Mouse (Mus musculus) midbrain, embryonic 15.5 days (tissue): ENCODE results near the gene Kank1. TPM values are rescaled to one million over a fixed set of nuclear protein-coding genes. Genes with fewer than 3 reads are reported as not detected.
A peak's percentile ranks its signal among the peaks of the same experiment; 100 is the strongest.

Source experiments
- ATAC-seq: fragments of 200-750 bp; cut with Nextera tagmentation; replicated peaks from 2 replicates; pipeline ENCODE4 v1.8.0; 2017; ENCODE audit warnings: moderate TSS enrichment
- H3K27ac ChIP-seq: fragments of 300-500 bp; sonication (generic); 2 replicates; pipeline ENCODE4 v1.5.1; 2015; ENCODE audit warnings: mild to moderate bottlenecking, inconsistent platforms
- H3K27me3 ChIP-seq: fragments of 300-500 bp; sonication (generic); replicated peaks from 2 replicates; pipeline ENCODE4 v1.6.1; 2015; ENCODE audit warnings: inconsistent platforms
- H3K36me3 ChIP-seq: fragments of 300-500 bp; sonication (generic); replicated peaks from 2 replicates; pipeline ENCODE4 v1.6.1; 2015; ENCODE audit warnings: inconsistent platforms
- H3K4me1 ChIP-seq: fragments of 300-500 bp; sonication (generic); 2 replicates; pipeline ENCODE4 v1.6.1; 2015; ENCODE audit warnings: inconsistent platforms
- H3K4me2 ChIP-seq: fragments of 300-500 bp; sonication (generic); 2 replicates; pipeline ENCODE4 v1.6.1; 2015; ENCODE audit warnings: inconsistent platforms, mild to moderate bottlenecking, moderate library complexity
- H3K4me3 ChIP-seq: fragments of 300-500 bp; sonication (generic); 2 replicates; pipeline ENCODE4 v1.5.1; 2015; ENCODE audit warnings: mild to moderate bottlenecking, inconsistent platforms
- H3K9ac ChIP-seq: fragments of 300-500 bp; sonication (generic); 2 replicates; pipeline ENCODE4 v1.6.1; 2015; ENCODE audit warnings: mild to moderate bottlenecking, inconsistent platforms
- H3K9me3 ChIP-seq: fragments of 300-500 bp; sonication (generic); 2 replicates; pipeline ENCODE4 v1.6.1; 2016; ENCODE audit warnings: inconsistent platforms
- WGBS: fragments of 180-500 bp; shearing (Covaris S2); methylation state at CpG from one replicate; pipeline ENCODE4 v1.1.7; 2015; ENCODE audit warnings: mixed read lengths; 5-methylcytosine and 5-hydroxymethylcytosine counted together
- polyA plus RNA-seq: library from polyadenylated mRNA; unstranded; fragments of >200 nt; fragmentation: Nextera tagmentation; extraction: Ambion mirVana; gene quantifications from 2 replicates; pipeline ENCODE4 v1.2.1, GENCODE M21; 2015

The Kank1 gene
- polyA plus RNA-seq, 1 experiment from 2014 or later, result 6.6 TPM

DNA sequence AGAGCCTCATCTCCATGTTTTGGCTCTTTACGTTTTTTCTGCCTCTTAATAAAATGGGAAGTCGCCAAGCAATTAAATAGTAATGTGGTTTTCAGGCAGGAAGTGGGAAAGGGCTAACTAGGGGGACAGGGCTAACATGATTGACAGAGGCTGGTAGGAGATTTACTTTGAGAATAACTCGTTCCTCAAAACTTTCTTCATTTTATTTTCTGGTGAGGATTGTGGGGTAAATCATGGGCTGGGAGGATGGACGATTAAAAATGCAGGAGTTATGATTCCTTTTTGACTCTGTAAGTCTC is 89.2 kb downstream of the Kank1 start:
- Histone ChIP-seq H3K4me2 (no peak overlapping the region), H3K9ac (no peak overlapping the region), H3K27ac (no peak overlapping the region), H3K4me1 (no peaks in the 10 kb centered on the region), H3K9me3 (no peaks in the 10 kb centered on the region), H3K36me3 (no peaks in the 10 kb centered on the region), H3K27me3 (no peaks in the 10 kb centered on the region), H3K4me3 (no peak overlapping the region)
- no peak for ATAC-seq
- WGBS, result 64% methylated on average over 4 of the region's 4 CpGs

DNA sequence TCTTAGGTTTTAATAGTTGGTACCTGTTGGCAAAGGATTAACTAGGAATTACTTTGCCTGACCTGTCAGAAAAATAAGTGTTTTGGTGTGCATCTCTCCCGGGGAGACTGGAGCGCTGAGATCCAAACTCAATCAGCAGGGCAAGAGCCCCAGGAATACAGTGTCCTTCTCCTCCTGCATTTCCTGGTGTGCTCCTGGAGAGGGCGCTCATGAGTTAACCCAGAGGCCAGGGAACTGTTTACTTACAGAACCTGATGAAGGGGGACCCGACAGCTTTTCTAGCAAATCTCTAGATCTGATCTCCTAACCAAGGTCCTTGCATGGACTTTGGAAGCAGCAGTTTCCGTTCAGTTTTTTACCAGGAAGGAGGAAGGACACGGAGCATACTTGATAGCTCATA is 90.9 kb downstream of the Kank1 start:
- Histone ChIP-seq H3K9me3 (no peaks in the 10 kb centered on the region), H3K9ac (no peak overlapping the region), H3K4me2 (no peak overlapping the region), H3K27me3 (no peaks in the 10 kb centered on the region), H3K27ac (no peak overlapping the region), H3K36me3 (no peaks in the 10 kb centered on the region), H3K4me3 (no peak overlapping the region), H3K4me1 (no peaks in the 10 kb centered on the region)
- ATAC-seq, result no peak
- WGBS, result 73% methylated on average over 6 of the region's 6 CpGs

DNA sequence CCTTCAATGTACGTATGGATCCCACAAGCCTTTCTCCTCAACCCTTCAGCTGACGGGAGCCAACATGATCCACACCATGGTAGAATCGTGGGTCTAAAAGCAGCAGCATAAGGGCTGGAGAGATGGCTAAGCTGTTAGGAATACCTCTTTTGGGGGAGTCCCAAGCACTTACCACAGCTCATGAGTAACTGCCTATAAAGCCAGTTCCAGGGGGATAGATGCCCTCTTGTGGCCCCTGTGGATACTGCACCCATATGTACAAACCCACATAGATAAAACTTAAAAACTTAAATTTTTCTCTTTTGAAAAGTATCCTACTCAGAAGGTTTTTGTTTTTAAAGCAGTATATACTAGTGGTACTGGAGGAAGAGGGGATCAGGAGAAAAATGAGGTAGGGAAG is 97.6 kb downstream of the Kank1 start:
- no peak for ATAC-seq
- Histone ChIP-seq H3K4me1 (no peaks in the 10 kb centered on the region), H3K4me2 (no peak overlapping the region), H3K27me3 (no peaks in the 10 kb centered on the region), H3K36me3 (no peaks in the 10 kb centered on the region), H3K9me3 (no peaks in the 10 kb centered on the region), H3K9ac (no peak overlapping the region), H3K4me3 (no peak overlapping the region), H3K27ac (no peak overlapping the region)
- WGBS, result 71% methylated on average over 3 of the region's 3 CpGs

DNA sequence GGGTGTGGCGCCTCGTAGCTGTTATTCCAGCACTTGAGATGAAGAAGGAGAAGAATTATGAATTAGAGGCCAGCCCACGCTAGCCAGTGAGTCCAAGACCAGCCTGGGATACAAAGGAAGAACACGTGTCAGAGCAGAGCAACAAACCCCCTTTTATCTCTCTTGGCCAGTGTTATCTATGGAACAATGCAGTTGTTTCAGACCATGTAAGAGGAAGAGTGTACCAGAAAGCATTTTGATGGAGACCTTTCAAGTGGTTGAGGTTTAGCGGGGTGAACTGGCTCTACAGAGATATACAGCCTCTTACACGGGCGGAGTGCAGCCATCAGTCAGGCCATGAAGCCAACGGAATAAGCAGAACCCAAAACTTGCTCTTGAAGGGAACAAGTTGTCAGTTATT is 100.0 kb downstream of the Kank1 start:
- no peak overlapping the region for H3K9ac ChIP-seq
- H3K36me3 ChIP-seq, result no peaks in the 10 kb centered on the region
- no peak for ATAC-seq
- peaks cover 7% of the 10 kb centered on the region; the same call in 1 of the 2 replicates for H3K4me1 ChIP-seq
- H3K27me3 ChIP-seq, result no peaks in the 10 kb centered on the region
- H3K9me3 ChIP-seq, result no peaks in the 10 kb centered on the region
- no peak overlapping the region for H3K4me2 ChIP-seq
- WGBS, result 91% methylated on average over 8 of the region's 8 CpGs
- H3K27ac ChIP-seq, result no peak overlapping the region
- no peak overlapping the region for H3K4me3 ChIP-seq

DNA sequence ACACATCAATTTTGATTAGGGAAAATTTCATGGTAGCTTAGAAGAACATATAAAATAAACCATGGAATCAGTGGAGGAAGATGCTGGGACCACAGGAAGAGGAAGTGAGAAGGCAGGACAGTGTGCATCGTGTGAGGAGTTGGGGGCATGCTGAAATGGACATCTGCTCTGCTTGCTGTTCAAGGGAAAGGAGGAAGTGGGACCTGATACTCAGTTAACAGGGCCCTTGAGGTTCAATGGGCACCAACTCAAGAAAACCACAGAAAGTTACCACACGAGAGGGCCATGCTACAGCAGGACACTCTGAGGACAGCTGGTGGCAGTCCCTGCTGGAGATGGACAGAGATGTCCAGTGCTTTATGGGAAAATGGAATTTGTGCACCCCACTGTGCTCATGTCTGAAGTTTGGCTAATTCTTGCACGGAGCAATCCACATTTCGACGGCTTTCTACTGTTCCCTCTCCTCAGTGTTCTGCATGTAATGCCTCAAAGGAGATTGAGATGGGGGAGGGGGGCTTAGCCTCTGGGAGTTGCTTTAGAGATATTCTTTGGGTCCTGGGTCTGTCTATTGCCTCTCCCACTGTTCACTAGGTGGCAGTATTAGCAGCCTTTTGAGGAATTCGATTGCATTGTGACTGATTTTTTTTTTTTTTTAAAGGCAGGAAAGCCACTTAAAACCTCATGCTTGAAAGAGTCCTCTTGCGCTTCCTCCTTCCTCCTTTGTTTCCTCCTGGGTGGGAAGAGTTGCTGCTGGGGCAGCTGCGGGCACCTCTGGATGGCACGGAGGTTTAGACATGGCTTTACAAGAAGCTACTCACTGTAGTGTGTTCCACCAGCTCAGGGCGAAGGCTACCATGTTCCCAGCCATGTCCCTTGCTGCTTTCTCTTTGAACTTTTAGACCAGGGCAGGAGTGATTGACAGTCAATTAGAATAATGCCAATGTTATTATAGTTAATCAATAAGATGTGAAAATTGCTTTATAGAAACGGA is 104.2 kb downstream of the Kank1 start:
- Histone ChIP-seq H3K4me3 (no peak overlapping the region), H3K4me1 (peaks cover 7% of the 10 kb centered on the region; the same call in 1 of the 2 replicates), H3K9me3 (no peaks in the 10 kb centered on the region), H3K27me3 (no peaks in the 10 kb centered on the region), H3K27ac (no peak overlapping the region), H3K4me2 (peak overlapping the region; percentile 24), H3K36me3 (no peaks in the 10 kb centered on the region), H3K9ac (no peak overlapping the region)
- peak; percentile 73 for ATAC-seq
- WGBS, result 32% methylated on average over 11 of the region's 11 CpGs

DNA sequence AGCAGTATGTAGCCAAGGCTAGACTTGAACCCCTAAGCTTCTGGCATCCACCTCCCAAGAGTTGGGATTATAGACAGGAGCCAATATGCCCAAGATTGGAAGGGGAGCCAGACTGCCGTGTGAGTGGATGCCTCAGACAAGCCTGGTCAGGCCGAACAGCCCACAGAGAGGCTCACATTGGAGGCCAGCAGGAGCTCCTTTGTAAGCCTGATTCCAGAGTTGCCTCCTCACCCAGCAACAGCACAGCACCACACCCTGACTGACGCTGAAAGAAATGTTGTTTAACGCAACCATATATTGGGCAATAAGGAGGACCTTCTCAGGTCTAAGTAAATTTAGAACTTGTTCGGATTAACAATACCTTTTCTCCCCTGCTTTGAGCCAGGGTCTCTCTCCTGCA is 105.3 kb downstream of the Kank1 start:
- Histone ChIP-seq H3K4me1 (peaks cover 7% of the 10 kb centered on the region; the same call in 1 of the 2 replicates), H3K9me3 (no peaks in the 10 kb centered on the region), H3K36me3 (no peaks in the 10 kb centered on the region), H3K27me3 (no peaks in the 10 kb centered on the region), H3K4me3 (no peak overlapping the region), H3K27ac (no peak overlapping the region), H3K4me2 (no peak overlapping the region), H3K9ac (no peak overlapping the region)
- ATAC-seq, result no peak
- 75% methylated on average over 5 of the region's 5 CpGs for WGBS

GRCm38 (mm10) chr19:25343657-25344322 is 107.0 kb downstream of the Kank1 start:
- no peak overlapping the region for H3K27ac ChIP-seq
- H3K9ac ChIP-seq, result no peak overlapping the region
- H3K9me3 ChIP-seq, result no peaks in the 10 kb centered on the region
- H3K4me3 ChIP-seq, result no peak overlapping the region
- 66% methylated on average over 16 of the region's 16 CpGs for WGBS
- H3K4me1 ChIP-seq, result peaks cover 7% of the 10 kb centered on the region; the same call in 1 of the 2 replicates
- no peak for ATAC-seq
- H3K36me3 ChIP-seq, result no peaks in the 10 kb centered on the region
- H3K4me2 ChIP-seq, result peak overlapping the region; percentile 9; the same call in 1 of the 2 replicates
- no peaks in the 10 kb centered on the region for H3K27me3 ChIP-seq

GRCm38 (mm10) chr19:25344371-25344770 is 107.6 kb downstream of the Kank1 start:
- no peaks in the 10 kb centered on the region for H3K9me3 ChIP-seq
- no peak for ATAC-seq
- H3K4me1 ChIP-seq, result peaks cover 7% of the 10 kb centered on the region; the same call in 1 of the 2 replicates
- no peaks in the 10 kb centered on the region for H3K36me3 ChIP-seq
- H3K27me3 ChIP-seq, result no peaks in the 10 kb centered on the region
- H3K4me2 ChIP-seq, result no peak overlapping the region
- 58% methylated on average over 6 of the region's 6 CpGs for WGBS
- no peak overlapping the region for H3K9ac ChIP-seq
- no peak overlapping the region for H3K4me3 ChIP-seq
- no peak overlapping the region for H3K27ac ChIP-seq

DNA sequence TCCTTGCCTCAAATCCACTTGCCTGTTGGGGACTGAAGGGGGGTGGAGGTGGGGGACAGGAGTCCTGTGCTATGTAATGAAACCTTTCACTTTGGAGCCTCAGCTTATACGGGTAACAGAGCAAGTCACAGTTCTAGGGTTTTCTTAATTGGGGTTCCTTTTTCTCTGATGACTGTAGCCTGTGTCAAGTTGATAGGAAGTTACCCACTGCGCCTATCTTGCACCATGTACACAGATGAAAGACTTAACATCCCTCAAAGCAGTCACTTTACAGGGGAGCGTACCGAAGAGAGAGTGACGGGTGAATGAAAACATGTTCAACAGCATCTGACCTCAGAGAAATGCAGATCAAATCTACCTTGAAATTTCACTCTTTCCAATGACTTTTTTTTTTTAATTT is 109.2 kb downstream of the Kank1 start:
- Histone ChIP-seq H3K9ac (no peak overlapping the region), H3K27ac (no peak overlapping the region), H3K27me3 (no peaks in the 10 kb centered on the region), H3K36me3 (no peaks in the 10 kb centered on the region), H3K4me3 (no peak overlapping the region), H3K4me1 (peaks cover 4% of the 10 kb centered on the region; the same call in 1 of the 2 replicates), H3K9me3 (no peaks in the 10 kb centered on the region), H3K4me2 (no peak overlapping the region)
- no peak for ATAC-seq
- 92% methylated on average over 5 of the region's 5 CpGs for WGBS

DNA sequence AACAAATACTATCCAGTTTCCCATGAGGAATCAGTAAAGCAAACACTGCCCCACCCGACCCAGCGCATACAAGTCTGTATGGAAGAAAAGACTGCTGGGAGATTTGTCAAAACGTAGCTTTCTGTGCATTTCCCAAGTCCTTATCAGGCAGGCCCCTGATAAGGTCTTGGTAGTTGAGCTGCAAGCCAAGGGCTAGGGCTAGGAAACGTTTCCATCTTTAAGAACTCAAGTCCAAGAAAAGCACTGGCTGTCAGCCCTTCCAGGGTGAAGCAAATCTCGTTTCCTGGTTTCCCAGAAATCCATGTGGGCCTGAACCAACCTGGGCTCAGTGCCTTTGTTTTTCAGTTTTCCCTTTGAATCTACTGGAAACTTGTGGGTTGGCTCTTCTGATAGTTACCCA is 110.7 kb downstream of the Kank1 start:
- H3K4me2 ChIP-seq, result no peak overlapping the region
- H3K36me3 ChIP-seq, result no peaks in the 10 kb centered on the region
- no peaks in the 10 kb centered on the region for H3K9me3 ChIP-seq
- H3K27me3 ChIP-seq, result no peaks in the 10 kb centered on the region
- H3K4me3 ChIP-seq, result no peak overlapping the region
- WGBS, result 74% methylated on average over 5 of the region's 5 CpGs
- no peak overlapping the region for H3K27ac ChIP-seq
- no peak for ATAC-seq
- no peaks in the 10 kb centered on the region for H3K4me1 ChIP-seq
- H3K9ac ChIP-seq, result no peak overlapping the region

DNA sequence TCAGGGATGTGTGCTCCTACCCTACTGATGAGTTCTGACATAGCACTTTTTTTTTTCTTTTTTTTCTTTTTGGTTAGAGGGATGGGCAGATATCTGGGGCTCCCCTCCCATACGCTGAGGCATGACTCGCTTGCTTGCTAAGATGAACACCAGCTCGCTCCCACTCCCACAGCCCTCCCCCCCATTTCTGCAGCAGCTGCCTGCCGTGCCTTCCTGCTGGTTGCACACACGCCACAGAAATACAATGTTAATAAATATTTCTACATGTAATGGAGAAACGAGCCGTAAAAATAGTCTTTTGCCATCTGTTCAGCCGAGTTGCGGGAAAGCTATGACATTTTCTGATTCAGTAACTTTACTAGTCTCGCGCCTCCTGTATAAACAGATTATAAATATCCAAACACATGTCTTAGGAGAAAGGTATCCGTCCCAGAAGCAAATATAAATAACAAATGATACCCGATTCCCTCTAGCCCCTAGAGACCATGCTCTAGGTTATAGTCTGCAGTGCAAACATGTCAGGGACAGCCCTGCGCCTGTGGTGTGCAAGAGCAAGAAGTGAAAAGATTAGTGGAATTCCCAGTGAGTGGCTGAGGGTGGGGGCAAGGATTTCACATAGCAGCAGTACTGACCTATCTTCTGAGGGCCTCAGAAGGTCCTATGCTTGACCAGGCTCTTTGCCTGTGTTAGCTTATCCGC is 114.6 kb downstream of the Kank1 start:
- 56% methylated on average over 15 of the region's 15 CpGs for WGBS
- Histone ChIP-seq H3K27ac (no peak overlapping the region), H3K4me3 (no peak overlapping the region), H3K36me3 (no peaks in the 10 kb centered on the region), H3K4me2 (no peak overlapping the region), H3K9me3 (no peaks in the 10 kb centered on the region), H3K9ac (no peak overlapping the region), H3K27me3 (no peaks in the 10 kb centered on the region), H3K4me1 (peaks cover 4% of the 10 kb centered on the region; the same call in 1 of the 2 replicates)
- ATAC-seq, result no peak; the same call in 1 of the 2 replicates

DNA sequence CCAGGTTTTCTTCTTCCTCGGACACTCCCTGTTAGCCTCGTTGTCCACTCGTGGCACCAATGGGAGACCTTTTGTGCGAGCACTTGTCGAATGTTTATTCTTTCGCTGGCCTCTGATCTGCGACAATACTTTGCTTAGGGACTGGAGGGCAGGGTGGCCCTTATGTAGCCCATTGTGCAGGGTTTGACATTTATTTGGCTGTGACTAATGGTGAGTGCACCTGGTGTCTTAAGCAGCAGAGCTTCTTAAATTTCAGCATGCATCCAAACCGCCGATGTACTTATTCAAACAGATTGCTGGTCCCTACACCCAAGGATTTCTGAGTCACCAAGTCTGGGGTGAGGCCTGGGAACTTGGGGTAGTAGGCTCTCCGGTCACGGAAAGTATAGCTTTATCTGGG is 120.3 kb downstream of the Kank1 start:
- Histone ChIP-seq H3K4me3 (no peak overlapping the region), H3K9ac (no peak overlapping the region), H3K27me3 (no peaks in the 10 kb centered on the region), H3K9me3 (no peaks in the 10 kb centered on the region), H3K4me1 (peaks cover 20% of the 10 kb centered on the region), H3K4me2 (no peak overlapping the region), H3K36me3 (no peaks in the 10 kb centered on the region), H3K27ac (no peak overlapping the region)
- 66% methylated on average over 11 of the region's 11 CpGs for WGBS
- ATAC-seq, result no peak
